Mouse (Mus musculus) telencephalon, adult 2 months (tissue): ENCODE data around the gene Serpina3f.

Source experiments
- DNase-seq: peaks from one replicate; pipeline ENCODE4 v3.0.0-alpha.2; 2011; ENCODE audit warnings: low read depth, low spot score

Serpina3f gene

DNA sequence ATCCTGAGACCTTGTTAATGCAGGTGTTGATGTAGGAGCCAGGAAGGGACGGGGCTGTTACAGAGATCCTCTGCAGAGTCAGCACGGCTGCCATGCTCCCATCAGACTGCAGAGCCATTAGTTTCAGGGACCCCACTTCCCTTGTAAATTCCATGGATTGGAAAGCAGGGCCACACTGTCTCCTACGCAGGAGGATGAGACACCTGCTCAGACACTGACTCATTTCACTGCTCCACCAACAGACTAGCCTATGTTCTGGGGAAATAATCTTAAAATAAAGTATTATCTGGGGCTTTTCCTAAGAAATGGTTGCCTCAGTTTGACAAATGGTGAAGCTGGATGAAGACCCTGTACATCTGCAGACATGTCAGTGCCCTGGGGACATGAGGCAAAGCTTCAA is 33.9 kb downstream of the Serpina3f start:
- DNase-seq, result no peak

- DNase-seq, result no peak
Measured at GRCm38 (mm10) chr12:104261041-104261440, 46.7 kb downstream of the Serpina3f start.

GRCm38 (mm10) chr12:104262863-104263262 is 48.5 kb downstream of the Serpina3f start, which contains the start of gene Serpina3i:
Gene Serpina3i (plus strand): TSS chr12:104263122.
- DNase-seq, result no peak

DNA sequence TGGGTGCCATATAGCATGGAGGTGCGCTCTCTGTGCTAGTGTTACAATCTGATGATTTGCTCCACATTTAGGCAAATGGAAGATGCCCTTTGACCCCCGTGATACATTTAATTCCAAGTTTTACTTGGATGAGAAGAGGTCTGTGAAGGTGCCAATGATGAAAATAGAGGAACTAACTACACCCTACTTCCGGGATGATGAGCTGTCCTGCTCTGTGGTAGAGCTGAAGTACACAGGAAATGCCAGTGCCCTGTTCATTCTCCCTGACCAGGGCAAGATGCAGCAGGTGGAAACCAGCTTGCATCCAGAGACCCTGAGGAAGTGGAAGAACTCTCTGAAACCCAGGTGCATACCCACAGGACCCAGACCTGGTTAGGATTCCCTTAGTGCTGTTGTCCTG is 52.0 kb downstream of the Serpina3f start:
- DNase-seq, result no peak
